Mouse (Mus musculus): ENCODE results near the gene Aspa. TPM values are rescaled to one million over a fixed set of nuclear protein-coding genes. Genes with fewer than 3 reads are reported as not detected.

Aspa gene
- total RNA-seq, 2 experiments from 2014 or later, result 8.6 to 12.9 TPM

DNA sequence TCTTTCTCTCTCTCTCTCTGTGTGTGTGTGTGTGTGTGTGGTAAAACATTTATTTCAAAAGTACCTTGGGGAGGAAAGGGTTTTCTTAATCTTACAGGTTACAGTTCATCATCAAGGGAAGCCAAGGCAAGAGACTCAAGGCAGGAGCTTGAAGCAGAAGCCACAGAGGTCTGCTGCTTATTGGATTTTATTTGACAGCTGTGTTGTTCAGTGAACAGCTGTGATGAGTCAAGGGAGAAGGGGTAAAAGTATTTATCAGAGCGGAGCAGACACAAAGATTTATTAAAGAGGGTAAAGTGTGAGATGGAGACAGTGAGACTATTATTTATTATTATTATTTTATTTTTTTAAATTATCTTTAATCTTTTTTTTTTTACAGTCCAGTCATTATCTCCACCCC lies 68.0 kb downstream of the Aspa start:
- intact Hi-C loops (cut with DNase I), result no loop called here
- no peak for DNase-seq (ENCODE audit: low spot score in 2 of 2)

GRCm38 (mm10) chr11:73260457-73260856 lies 68.9 kb downstream of the Aspa start:
- intact Hi-C loops (cut with DNase I), result no loop called here
- no peak for DNase-seq (ENCODE audit: low spot score in 2 of 2)

- no peak for DNase-seq (ENCODE audit: low spot score in 2 of 2)
- intact Hi-C loops (cut with DNase I), result no loop called here
Measured at GRCm38 (mm10) chr11:73258664-73259063, 70.7 kb downstream of the Aspa start.

- intact Hi-C loops (cut with DNase I), result no loop called here
- DNase-seq (ENCODE audit: low spot score in 2 of 2), result no peak
Measured at GRCm38 (mm10) chr11:73257362-73257945, 71.9 kb downstream of the Aspa start.

Other genes with a start within 250 kb of the Aspa start
- under 1 TPM; 0.18 to 0.21 TPM for gene Itgae, start 239.0 kb downstream of the Aspa start, total RNA-seq (2021)
- gene Haspin, start 191.3 kb downstream of the Aspa start, total RNA-seq (2021), result under 1 TPM; 0.21 to 0.25 TPM
- gene P2rx5, start 169.2 kb downstream of the Aspa start, total RNA-seq (2021), result under 1 TPM; 0.32 to 0.44 TPM
- gene Emc6, start 152.6 kb downstream of the Aspa start, total RNA-seq (2021), result 10 to 100 TPM; 55.6 to 55.9 TPM
- 10 to 100 TPM; 10.2 to 11.3 TPM for gene Tax1bp3, start 152.5 kb downstream of the Aspa start, total RNA-seq (2021)
- 10 to 100 TPM; 19.2 to 21.0 TPM for gene Ctns, start 130.6 kb downstream of the Aspa start, total RNA-seq (2021)
- gene Shpk, start 130.1 kb downstream of the Aspa start, total RNA-seq (2021), result 1 to 10 TPM; 2.0 to 2.7 TPM
- gene Trpv1, start 95.3 kb downstream of the Aspa start, total RNA-seq (2021), result under 1 TPM in 1 of 2 experiments, not detected in 1; 0.50 TPM
- under 1 TPM; 0.25 to 0.48 TPM for gene Trpv3, start 62.2 kb downstream of the Aspa start, total RNA-seq (2021)
- not detected for gene Gm49340, start 145 bp upstream of the Aspa start, total RNA-seq (2021)
- not detected for gene Spata22, start 145 bp upstream of the Aspa start, total RNA-seq (2021)
- not detected for gene Olfr20, start 21.2 kb upstream of the Aspa start, total RNA-seq (2021)
- gene Olfr376, start 41.6 kb upstream of the Aspa start, total RNA-seq (2021), result not detected
- not detected for gene Olfr1, start 70.0 kb upstream of the Aspa start, total RNA-seq (2021)
- not detected for gene Olfr378, start 98.9 kb upstream of the Aspa start, total RNA-seq (2021)
- not detected for gene Olfr380, start 127.9 kb upstream of the Aspa start, total RNA-seq (2021)
- gene Olfr381, start 162.0 kb upstream of the Aspa start, total RNA-seq (2021), result not detected
- gene Olfr382, start 187.6 kb upstream of the Aspa start, total RNA-seq (2021), result not detected

Measured in left cerebral cortex, postnatal 25 days (tissue).